Mouse (Mus musculus) kidney, postnatal 0 days (tissue): ENCODE measurements around the gene Cant1. TPM values are rescaled to one million over a fixed set of nuclear protein-coding genes. Genes with fewer than 3 reads are reported as not detected.

ENCODE experiments used
- ATAC-seq: fragments of 200-750 bp; cut with Nextera tagmentation; replicated peaks from 2 replicates; pipeline ENCODE4 v1.8.0; 2017; ENCODE audit warnings: low read depth, moderate number of reproducible peaks, moderate TSS enrichment, moderate library complexity; ENCODE audit not compliant: low FRiP score
- DNase-seq: peaks from one replicate; pipeline ENCODE4 v3.0.0-alpha.2; 2016; ENCODE audit warnings: low spot score
- H3K27ac ChIP-seq: fragments of 300-500 bp; sonication (generic); 2 replicates; pipeline ENCODE4 v1.5.1; 2014; ENCODE audit warnings: mild to moderate bottlenecking
- H3K27me3 ChIP-seq: fragments of 300-500 bp; sonication (generic); 2 replicates; pipeline ENCODE4 v1.6.1; 2014; ENCODE audit warnings: low read length, mixed read lengths; ENCODE audit not compliant: insufficient read depth
- H3K36me3 ChIP-seq: fragments of 300-500 bp; sonication (generic); 2 replicates; pipeline ENCODE4 v1.6.1; 2014; ENCODE audit warnings: low read length, mixed read lengths; ENCODE audit not compliant: insufficient read depth
- H3K4me1 ChIP-seq: fragments of 300-500 bp; sonication (generic); replicated peaks from 2 replicates; pipeline ENCODE4 v1.6.1; 2014; ENCODE audit warnings: antibody characterized with exemption, low read length, mixed read lengths; ENCODE audit not compliant: insufficient read depth
- H3K4me2 ChIP-seq: fragments of 300-500 bp; sonication (generic); 2 replicates; pipeline ENCODE4 v1.6.1; 2014; ENCODE audit warnings: mild to moderate bottlenecking, low read length, moderate library complexity, mixed read lengths
- H3K4me3 ChIP-seq: fragments of 300-500 bp; sonication (generic); replicated peaks from 2 replicates; pipeline ENCODE4 v1.5.1; 2014; ENCODE audit warnings: low read depth, low read length
- H3K9ac ChIP-seq: fragments of 300-500 bp; sonication (generic); 2 replicates; pipeline ENCODE4 v1.6.1; 2014; ENCODE audit warnings: low read depth, low read length
- H3K9me3 ChIP-seq: fragments of 300-500 bp; sonication (generic); replicated peaks from 2 replicates; pipeline ENCODE4 v1.6.1; 2016; ENCODE audit warnings: low read length, inconsistent platforms, mixed read lengths
- CTCF ChIP-seq: IDR thresholded peaks from 2 replicates; pipeline ENCODE4 v1.5.1; 2016; ENCODE audit warnings: antibody characterized with exemption, low read depth, mild to moderate bottlenecking, moderate library complexity
- WGBS: fragments of 180-500 bp; shearing (Covaris S2); extraction: QIAGEN DNeasy Blood & Tissue Kit; methylation state at CpG from one replicate; pipeline ENCODE4 v1.1.7; 2014; 5-methylcytosine and 5-hydroxymethylcytosine counted together
- polyA plus RNA-seq: library from polyadenylated mRNA; unstranded; fragments of >200 nt; fragmentation: Nextera tagmentation; extraction: Ambion mirVana; gene quantifications from 2 replicates; pipeline ENCODE4 v1.2.1, GENCODE M21; 2015

Cant1 gene
- polyA plus RNA-seq, 1 experiment from 2014 or later = 25.7 TPM

DNA sequence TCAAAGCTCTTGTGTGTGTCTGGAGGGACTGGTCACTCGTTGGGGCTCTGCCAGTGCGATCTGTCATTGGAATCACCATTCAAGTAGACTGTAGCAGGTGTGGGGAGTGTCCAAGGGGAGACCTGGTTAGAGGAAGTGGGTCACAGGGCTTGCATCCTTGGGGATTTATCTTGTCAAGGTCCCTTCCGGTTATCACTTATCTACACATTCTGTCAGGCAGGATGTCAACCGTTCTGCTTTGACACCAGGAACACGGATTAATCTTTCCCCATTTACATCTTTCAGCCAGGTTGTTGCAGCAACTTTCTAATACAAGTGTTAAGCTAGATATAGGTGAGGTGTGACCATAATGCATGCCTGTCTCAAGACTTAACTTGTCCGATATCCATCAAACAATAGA lies 36.9 kb upstream of the Cant1 start:
- Histone ChIP-seq H3K27me3 (no peaks in the 10 kb centered on the region), H3K27ac (no peak overlapping the region), H3K4me2 (no peak overlapping the region), H3K9me3 (no peaks in the 10 kb centered on the region), H3K4me1 (no peaks in the 10 kb centered on the region), H3K36me3 (no peaks in the 10 kb centered on the region), H3K4me3 (no peak overlapping the region), H3K9ac (no peak overlapping the region)
- DNase-seq (no peak), ATAC-seq (no peak)
- WGBS = 78% methylated on average over 6 of the region's 6 CpGs
- no peak for TF ChIP-seq CTCF

DNA sequence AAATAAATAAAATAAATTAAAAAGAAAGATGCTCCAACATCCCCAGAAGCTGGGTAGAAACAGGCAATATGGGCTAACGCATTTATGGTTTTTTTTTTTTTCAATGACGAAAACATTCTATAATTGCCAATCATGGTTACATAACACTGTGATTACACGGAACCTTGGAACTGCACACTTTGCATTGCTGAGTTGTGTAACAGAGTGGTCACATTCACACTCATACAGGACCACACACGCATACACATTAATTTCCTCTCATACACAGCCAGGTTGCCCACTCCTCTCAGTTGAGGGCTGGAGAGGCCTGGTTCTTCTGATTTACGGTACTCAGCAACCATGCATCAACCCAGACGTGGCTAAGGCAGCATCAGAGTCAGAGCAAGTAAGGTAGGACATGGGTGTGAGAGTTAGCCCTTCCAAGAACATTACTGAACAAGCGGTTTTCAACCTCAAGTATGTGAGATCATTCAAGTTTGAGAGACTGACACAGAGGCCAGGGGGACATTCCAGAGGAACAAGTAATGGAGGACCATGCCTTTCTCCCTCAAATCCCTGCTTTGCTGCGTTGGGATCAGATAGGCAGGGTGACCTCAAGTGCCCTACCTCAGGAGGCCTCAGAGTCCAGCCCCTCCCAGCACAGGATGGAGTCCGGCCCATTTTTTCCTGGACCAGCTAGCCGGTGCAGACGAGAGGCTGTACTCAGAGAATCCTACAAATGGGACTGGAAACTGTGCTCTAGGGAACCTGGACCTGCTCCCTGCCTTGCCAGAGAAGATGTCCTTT lies 35.2 kb upstream of the Cant1 start:
- no peaks in the 10 kb centered on the region for H3K27me3 ChIP-seq
- no peak for TF ChIP-seq CTCF
- no peaks in the 10 kb centered on the region for H3K4me1 ChIP-seq
- H3K4me3 ChIP-seq = no peak overlapping the region
- H3K9ac ChIP-seq = no peak overlapping the region
- H3K36me3 ChIP-seq = no peaks in the 10 kb centered on the region
- no peak overlapping the region for H3K27ac ChIP-seq
- DNase-seq (no peak), ATAC-seq (no peak)
- H3K9me3 ChIP-seq = no peaks in the 10 kb centered on the region
- WGBS = 65% methylated on average over 11 of the region's 11 CpGs
- no peak overlapping the region for H3K4me2 ChIP-seq

DNA sequence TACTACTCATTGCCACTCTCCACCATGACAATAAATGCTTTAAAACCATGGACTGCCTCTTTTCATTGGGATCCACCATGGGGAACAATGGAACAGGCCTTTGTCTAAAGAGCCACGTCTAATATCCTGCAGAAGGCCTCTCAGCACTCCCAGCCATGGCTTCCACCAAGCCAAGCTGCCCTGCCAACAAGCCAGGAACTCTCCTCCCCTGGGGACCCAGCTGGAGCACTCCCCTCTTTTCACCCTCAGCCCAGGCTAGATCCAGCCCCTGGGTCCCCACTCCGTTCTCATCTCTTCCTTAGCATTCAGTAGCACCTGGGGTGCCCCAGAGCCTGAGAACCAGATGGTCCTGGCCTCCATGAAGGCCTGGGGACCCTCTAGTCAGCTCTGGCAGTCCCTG lies 34.1 kb upstream of the Cant1 start:
- ATAC-seq (no peak), DNase-seq (no peak)
- no peaks in the 10 kb centered on the region for H3K27me3 ChIP-seq
- 69% methylated on average over 2 of the region's 2 CpGs for WGBS
- H3K36me3 ChIP-seq = no peaks in the 10 kb centered on the region
- TF ChIP-seq CTCF = no peak
- H3K9ac ChIP-seq = no peak overlapping the region
- no peak overlapping the region for H3K4me2 ChIP-seq
- no peaks in the 10 kb centered on the region for H3K9me3 ChIP-seq
- no peak overlapping the region for H3K4me3 ChIP-seq
- H3K27ac ChIP-seq = no peak overlapping the region
- H3K4me1 ChIP-seq = no peaks in the 10 kb centered on the region

GRCm38 (mm10) chr11:118451211-118451610 lies 32.3 kb upstream of the Cant1 start:
- Histone ChIP-seq H3K4me1 (no peaks in the 10 kb centered on the region), H3K27me3 (no peaks in the 10 kb centered on the region), H3K9ac (no peak overlapping the region), H3K9me3 (no peaks in the 10 kb centered on the region), H3K36me3 (no peaks in the 10 kb centered on the region), H3K4me3 (no peak overlapping the region), H3K27ac (no peak overlapping the region), H3K4me2 (no peak overlapping the region)
- DNase-seq (no peak), ATAC-seq (no peak)
- 85% methylated on average over 6 of the region's 6 CpGs for WGBS
- TF ChIP-seq CTCF = no peak

GRCm38 (mm10) chr11:118448385-118448784 lies 29.5 kb upstream of the Cant1 start:
- no peak for TF ChIP-seq CTCF
- DNase-seq (no peak), ATAC-seq (no peak)
- Histone ChIP-seq H3K27ac (no peak overlapping the region), H3K4me2 (no peak overlapping the region), H3K9me3 (no peaks in the 10 kb centered on the region), H3K4me3 (no peak overlapping the region), H3K4me1 (no peaks in the 10 kb centered on the region), H3K9ac (no peak overlapping the region), H3K27me3 (no peaks in the 10 kb centered on the region), H3K36me3 (no peaks in the 10 kb centered on the region)
- 84% methylated on average over 8 of the region's 8 CpGs for WGBS

DNA sequence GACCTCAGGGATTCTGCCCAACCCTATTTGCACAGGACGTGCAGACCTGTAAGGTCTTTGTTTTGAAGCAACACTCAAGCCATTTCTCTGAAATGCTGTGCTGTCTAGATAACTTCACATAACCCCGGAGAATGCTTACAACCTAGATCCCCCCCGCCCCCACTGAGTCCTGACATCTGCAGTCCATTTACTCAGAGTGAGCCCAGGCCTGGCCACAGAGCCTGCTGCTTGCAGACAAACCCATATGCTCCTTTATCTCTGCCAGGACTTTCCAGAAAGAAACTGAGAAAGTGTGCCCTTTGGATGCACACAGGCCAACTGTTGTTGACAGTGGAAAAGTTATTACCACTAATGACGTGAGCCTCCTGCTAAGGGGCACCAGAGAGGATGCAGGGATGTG lies 28.5 kb upstream of the Cant1 start:
- 66% methylated on average over 4 of the region's 4 CpGs for WGBS
- no peaks in the 10 kb centered on the region for H3K36me3 ChIP-seq
- H3K27ac ChIP-seq = no peak overlapping the region
- no peaks in the 10 kb centered on the region for H3K27me3 ChIP-seq
- no peaks in the 10 kb centered on the region for H3K9me3 ChIP-seq
- ATAC-seq = no peak
- no peak overlapping the region for H3K9ac ChIP-seq
- H3K4me1 ChIP-seq = no peaks in the 10 kb centered on the region
- no peak overlapping the region for H3K4me2 ChIP-seq
- H3K4me3 ChIP-seq = no peak overlapping the region
- no peak for DNase-seq
- no peak for TF ChIP-seq CTCF

- ATAC-seq (no peak), DNase-seq (peak; percentile 86)
- 10% methylated on average over 3 of the region's 3 CpGs for WGBS
- H3K9me3 ChIP-seq = no peaks in the 10 kb centered on the region
- no peaks in the 10 kb centered on the region for H3K36me3 ChIP-seq
- H3K4me1 ChIP-seq = no peaks in the 10 kb centered on the region
- no peaks in the 10 kb centered on the region for H3K27me3 ChIP-seq
- H3K9ac ChIP-seq = no peak overlapping the region
- H3K4me2 ChIP-seq = no peak overlapping the region
- no peak overlapping the region for H3K27ac ChIP-seq
- H3K4me3 ChIP-seq = no peak overlapping the region
- TF ChIP-seq CTCF = peak; percentile 98
These were observed 27.0 kb upstream of the Cant1 start for GRCm38 (mm10) chr11:118445843-118446242.
